Mouse (Mus musculus) heart, embryonic 12.5 days (tissue): ENCODE results near the gene Pptc7. TPM values are rescaled to one million over a fixed set of nuclear protein-coding genes. Genes with fewer than 3 reads are reported as not detected.
A peak's percentile ranks its signal among the peaks of the same experiment; 100 is the strongest.

ENCODE experiments used
- ATAC-seq: fragments of 200-750 bp; cut with Nextera tagmentation; 2 replicates; pipeline ENCODE4 v1.8.0; 2017; ENCODE audit warnings: moderate TSS enrichment, moderate library complexity; ENCODE audit not compliant: insufficient number of reproducible peaks, low FRiP score
- H3K27ac ChIP-seq: fragments of 300-500 bp; sonication (generic); 2 replicates; pipeline ENCODE4 v1.5.1; 2016; ENCODE audit warnings: mild to moderate bottlenecking, moderate library complexity; ENCODE audit not compliant: poor library complexity, severe bottlenecking
- H3K27me3 ChIP-seq: fragments of 300-500 bp; sonication (generic); replicated peaks from 2 replicates; pipeline ENCODE4 v1.6.1; 2016; ENCODE audit warnings: mild to moderate bottlenecking, moderate library complexity
- H3K36me3 ChIP-seq: fragments of 300-500 bp; sonication (generic); 2 replicates; pipeline ENCODE4 v1.6.1; 2016; ENCODE audit warnings: mild to moderate bottlenecking, moderate library complexity
- H3K4me1 ChIP-seq: fragments of 300-500 bp; sonication (generic); replicated peaks from 2 replicates; pipeline ENCODE4 v1.6.1; 2016; ENCODE audit warnings: mild to moderate bottlenecking
- H3K4me2 ChIP-seq: fragments of 300-500 bp; sonication (generic); 2 replicates; pipeline ENCODE4 v1.6.1; 2016; ENCODE audit warnings: mild to moderate bottlenecking, moderate library complexity
- H3K4me3 ChIP-seq: fragments of 300-500 bp; sonication (generic); 2 replicates; pipeline ENCODE4 v1.5.1; 2016; ENCODE audit warnings: mild to moderate bottlenecking
- H3K9ac ChIP-seq: fragments of 300-500 bp; sonication (generic); 2 replicates; pipeline ENCODE4 v1.6.1; 2016; ENCODE audit warnings: mild to moderate bottlenecking, moderate library complexity
- H3K9me3 ChIP-seq: fragments of 300-500 bp; sonication (generic); replicated peaks from 2 replicates; pipeline ENCODE4 v1.6.1; 2016; ENCODE audit warnings: mild to moderate bottlenecking, moderate library complexity
- WGBS: fragments of 180-500 bp; shearing (Covaris S2); methylation state at CpG from one replicate; pipeline ENCODE4 v1.1.7; 2016; 5-methylcytosine and 5-hydroxymethylcytosine counted together
- polyA plus RNA-seq: library from polyadenylated mRNA; unstranded; fragments of >200 nt; fragmentation: Nextera tagmentation; extraction: Ambion mirVana; gene quantifications from 2 replicates; pipeline ENCODE4 v1.2.1, GENCODE M21; 2016

Pptc7 gene
- polyA plus RNA-seq, 1 experiment from 2014 or later = 13.4 TPM

GRCm38 (mm10) chr5:122247529-122247928 is 36.6 kb upstream of the Pptc7 start:
- Histone ChIP-seq H3K36me3 (peaks cover 6% of the 10 kb centered on the region; the same call in 1 of the 2 replicates), H3K4me2 (no peak overlapping the region), H3K27me3 (no peaks in the 10 kb centered on the region), H3K9ac (no peak overlapping the region), H3K9me3 (no peaks in the 10 kb centered on the region), H3K4me1 (peaks cover 9% of the 10 kb centered on the region), H3K27ac (no peak overlapping the region), H3K4me3 (no peak overlapping the region)
- no peak for ATAC-seq
- 64% methylated on average over 11 of the region's 11 CpGs for WGBS

DNA sequence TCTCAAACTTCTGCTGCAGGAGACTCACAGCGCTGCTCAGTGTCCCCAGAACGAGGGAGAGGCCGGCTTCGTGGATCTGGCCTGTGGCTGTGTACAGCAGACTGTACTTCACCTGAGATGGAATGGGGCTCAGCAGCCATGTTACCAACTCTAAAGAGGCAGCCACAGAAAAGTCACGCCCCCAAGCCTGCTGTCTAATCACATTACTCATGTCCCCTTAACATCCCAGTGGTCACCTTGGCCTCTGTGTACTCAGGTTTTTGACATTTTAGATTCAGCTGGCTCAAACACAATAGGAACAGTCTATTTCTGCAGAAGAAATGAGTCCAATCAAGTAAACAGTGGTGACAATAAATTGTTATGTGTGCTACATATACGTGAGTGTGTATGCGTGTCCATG is 36.2 kb upstream of the Pptc7 start:
- ATAC-seq = no peak
- no peaks in the 10 kb centered on the region for H3K9me3 ChIP-seq
- H3K4me1 ChIP-seq = peaks cover 9% of the 10 kb centered on the region
- no peak overlapping the region for H3K4me3 ChIP-seq
- H3K27me3 ChIP-seq = no peaks in the 10 kb centered on the region
- 86% methylated on average over 7 of the region's 7 CpGs for WGBS
- H3K36me3 ChIP-seq = peaks cover 8% of the 10 kb centered on the region; the same call in 1 of the 2 replicates
- H3K4me2 ChIP-seq = no peak overlapping the region
- H3K9ac ChIP-seq = no peak overlapping the region
- H3K27ac ChIP-seq = no peak overlapping the region

GRCm38 (mm10) chr5:122249281-122249680 is 34.9 kb upstream of the Pptc7 start:
- H3K27ac ChIP-seq = no peak overlapping the region
- peaks cover 13% of the 10 kb centered on the region for H3K36me3 ChIP-seq
- no peak overlapping the region for H3K4me2 ChIP-seq
- H3K27me3 ChIP-seq = no peaks in the 10 kb centered on the region
- ATAC-seq = no peak
- H3K9me3 ChIP-seq = no peaks in the 10 kb centered on the region
- H3K9ac ChIP-seq = no peak overlapping the region
- WGBS = 80% methylated on average over 4 of the region's 4 CpGs
- no peak overlapping the region for H3K4me3 ChIP-seq
- peaks cover 9% of the 10 kb centered on the region for H3K4me1 ChIP-seq

GRCm38 (mm10) chr5:122251895-122252606 is 32.1 kb upstream of the Pptc7 start:
- no peak for ATAC-seq
- H3K4me1 ChIP-seq = peaks cover 9% of the 10 kb centered on the region
- no peak overlapping the region for H3K4me3 ChIP-seq
- no peak overlapping the region for H3K4me2 ChIP-seq
- H3K9ac ChIP-seq = no peak overlapping the region
- 95% methylated on average over 17 of the region's 17 CpGs for WGBS
- H3K36me3 ChIP-seq = peaks cover 41% of the 10 kb centered on the region
- H3K27me3 ChIP-seq = no peaks in the 10 kb centered on the region
- H3K9me3 ChIP-seq = no peaks in the 10 kb centered on the region
- no peak overlapping the region for H3K27ac ChIP-seq

DNA sequence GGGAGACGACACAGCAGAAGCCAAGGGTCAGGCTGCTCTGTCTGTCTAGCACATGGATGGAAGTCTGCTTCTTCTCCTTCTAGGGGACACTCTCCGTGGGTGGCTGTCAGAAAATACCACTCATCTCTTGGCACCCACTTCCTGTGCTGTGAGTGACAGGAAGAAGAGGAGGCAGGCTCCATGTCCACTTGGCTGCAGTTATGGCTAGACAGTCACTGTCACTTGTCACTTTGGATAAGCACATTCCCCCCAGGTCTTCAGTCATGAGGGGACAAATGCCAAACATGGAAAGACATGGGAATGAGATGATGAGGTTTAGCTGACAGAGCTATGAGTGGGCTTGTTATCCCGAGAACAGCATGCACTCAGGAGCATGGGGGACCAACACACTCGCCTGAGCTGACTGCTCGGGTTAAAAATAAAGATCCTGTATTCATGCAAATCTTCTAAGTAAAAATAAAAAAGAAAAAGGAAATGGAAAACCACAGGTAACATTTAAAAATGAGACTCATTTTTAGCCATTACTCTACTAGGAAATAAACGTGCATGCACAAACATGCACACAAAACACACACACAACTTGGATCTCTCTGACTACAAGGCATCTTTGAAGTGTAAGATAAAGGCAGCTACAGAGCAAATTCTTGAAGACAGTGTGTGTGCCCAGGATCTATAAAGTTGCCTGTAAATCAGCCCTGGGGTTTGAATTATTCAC is 26.0 kb upstream of the Pptc7 start:
- Histone ChIP-seq H3K9me3 (no peaks in the 10 kb centered on the region), H3K4me1 (no peaks in the 10 kb centered on the region), H3K36me3 (peaks cover 61% of the 10 kb centered on the region), H3K27ac (no peak overlapping the region), H3K4me3 (no peak overlapping the region), H3K4me2 (no peak overlapping the region), H3K9ac (no peak overlapping the region), H3K27me3 (no peaks in the 10 kb centered on the region)
- ATAC-seq = no peak
- WGBS = 50% methylated on average over 6 of the region's 6 CpGs

DNA sequence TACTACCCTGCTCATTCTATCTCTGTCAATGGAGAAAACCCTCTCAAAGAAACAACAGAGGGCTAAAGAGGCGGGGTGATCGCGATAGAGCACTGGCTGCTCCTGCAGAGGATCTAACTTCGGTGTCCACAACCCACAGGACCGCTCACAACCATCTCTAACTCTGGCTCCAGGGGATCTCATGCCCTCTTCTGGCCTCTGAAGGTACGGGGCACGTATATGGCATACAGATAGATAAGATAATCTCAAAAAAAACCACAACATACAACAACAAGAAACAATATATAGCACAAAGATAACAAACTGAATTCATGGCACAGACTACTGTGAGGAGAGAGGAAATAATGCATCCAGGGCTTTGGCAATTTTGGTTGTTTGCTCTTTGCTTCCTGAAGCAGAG is 22.1 kb upstream of the Pptc7 start:
- 52% methylated on average over 7 of the region's 7 CpGs for WGBS
- H3K9ac ChIP-seq = no peak overlapping the region; the same call in 1 of the 2 replicates
- ATAC-seq = no peak
- no peak overlapping the region for H3K4me2 ChIP-seq
- H3K4me1 ChIP-seq = peaks cover 5% of the 10 kb centered on the region
- no peak overlapping the region for H3K4me3 ChIP-seq
- peaks cover 29% of the 10 kb centered on the region for H3K36me3 ChIP-seq
- no peaks in the 10 kb centered on the region for H3K27me3 ChIP-seq
- no peak overlapping the region for H3K27ac ChIP-seq
- no peaks in the 10 kb centered on the region for H3K9me3 ChIP-seq

DNA sequence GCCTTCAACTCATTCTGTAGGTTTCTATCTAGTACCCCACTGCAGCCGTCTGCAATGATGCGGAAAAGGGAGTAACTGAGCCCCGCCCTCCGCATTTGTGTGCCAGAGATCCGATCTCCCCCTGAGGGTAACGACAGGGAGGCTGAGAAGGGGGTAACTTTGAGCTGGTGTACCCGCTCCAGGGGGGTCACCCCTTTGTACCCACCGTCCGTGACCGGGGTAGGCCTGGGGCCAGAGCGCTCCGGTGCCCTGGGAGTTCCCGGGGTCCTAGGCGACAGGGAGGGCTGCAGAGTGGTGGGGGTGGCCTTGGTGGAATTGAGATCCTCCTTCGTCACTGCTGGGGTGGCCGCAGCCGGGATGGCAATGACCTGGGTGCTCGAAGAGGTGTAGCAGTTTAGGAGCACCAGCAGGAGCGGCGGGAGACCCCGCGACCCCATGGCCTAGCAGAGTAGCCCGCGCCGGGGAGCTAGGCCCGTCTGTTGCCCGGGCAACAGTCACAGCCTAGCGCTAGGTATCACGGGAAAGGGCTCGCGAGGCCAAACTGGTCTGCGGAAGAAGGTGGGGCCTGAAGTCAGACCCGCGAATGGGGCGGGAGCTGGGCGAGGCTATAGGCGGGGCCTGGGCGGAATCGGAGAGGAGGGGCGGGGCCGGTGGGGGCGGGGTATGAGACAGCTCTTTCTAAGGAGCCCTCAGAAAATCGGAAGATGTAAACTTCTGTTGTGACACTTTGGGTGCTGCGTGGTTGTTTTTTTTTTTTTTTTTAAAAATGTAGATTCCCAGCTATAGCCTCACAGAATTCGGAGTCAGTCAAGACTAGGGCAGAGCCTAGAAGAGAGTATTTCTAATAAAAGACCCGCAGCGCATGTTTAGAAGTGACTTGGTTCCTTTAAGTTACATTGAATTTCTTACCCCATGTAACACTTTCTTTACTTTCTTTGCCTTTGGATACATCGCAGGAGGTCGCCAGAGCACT is 19.9 kb upstream of the Pptc7 start, which contains the start of gene Tctn1:
Gene Tctn1 (minus strand): TSS at position 528 of the 973 bp plus-strand sequence.
- H3K27ac ChIP-seq = no peak within 1 kb of the TSS

GRCm38 (mm10) chr5:122265187-122265586 is 19.0 kb upstream of the Pptc7 start:
- no peak overlapping the region for H3K27ac ChIP-seq
- peaks cover 12% of the 10 kb centered on the region for H3K4me1 ChIP-seq
- no peak for ATAC-seq
- H3K9me3 ChIP-seq = no peaks in the 10 kb centered on the region
- 67% methylated on average over 3 of the region's 3 CpGs for WGBS
- H3K4me3 ChIP-seq = no peak overlapping the region
- H3K4me2 ChIP-seq = peak overlapping the region; percentile 75; the same call in 1 of the 2 replicates
- peaks cover 8% of the 10 kb centered on the region; the same call in 1 of the 2 replicates for H3K36me3 ChIP-seq
- no peaks in the 10 kb centered on the region for H3K27me3 ChIP-seq
- H3K9ac ChIP-seq = no peak overlapping the region

More for the DNA sequence above, 19.9 kb upstream of the Pptc7 start, which contains the start of gene Tctn1:
- peak within 1 kb of the TSS; percentile 75 for H3K9ac ChIP-seq
- H3K9me3 ChIP-seq = no peaks in the 10 kb centered on the region
- peak within 1 kb of the TSS; percentile 65 for H3K4me3 ChIP-seq
- WGBS = 2% methylated on average over 49 of the region's 49 CpGs
- ATAC-seq = peak; percentile 100
- no peaks in the 10 kb centered on the region for H3K27me3 ChIP-seq
- H3K4me1 ChIP-seq = peaks cover 10% of the 10 kb centered on the region
- H3K4me2 ChIP-seq = peak within 1 kb of the TSS; percentile 75
- peaks cover 12% of the 10 kb centered on the region; the same call in 1 of the 2 replicates for H3K36me3 ChIP-seq

DNA sequence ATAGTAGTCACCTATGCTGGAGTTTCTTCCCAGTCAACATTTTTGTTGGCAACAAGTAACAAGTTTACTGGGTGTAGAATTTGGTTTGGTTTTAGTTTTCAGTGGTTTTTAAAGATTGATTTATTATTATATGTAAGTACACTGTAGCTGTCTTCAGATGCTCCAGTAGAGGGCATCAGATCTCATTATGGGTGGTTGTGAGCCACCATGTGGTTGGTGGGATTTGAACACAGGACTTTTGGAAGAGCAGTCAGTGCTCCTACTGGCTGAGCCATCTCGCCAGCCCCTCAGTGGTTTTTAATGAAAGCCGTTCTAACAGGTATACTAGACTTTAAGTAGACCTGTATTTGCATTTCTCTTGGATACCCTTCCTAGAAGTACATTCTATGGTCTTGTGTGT is 18.2 kb upstream of the Pptc7 start:
- Histone ChIP-seq H3K9ac (no peak overlapping the region), H3K27ac (no peak overlapping the region), H3K27me3 (no peaks in the 10 kb centered on the region), H3K36me3 (0 out of 2 replicates have a peak, but pooled peaks cover 2% of the 10 kb centered on the region), H3K4me3 (no peak overlapping the region), H3K4me1 (peaks cover 12% of the 10 kb centered on the region), H3K9me3 (no peaks in the 10 kb centered on the region), H3K4me2 (no peak overlapping the region)
- WGBS = 90% methylated on average over 2 of the region's 2 CpGs
- ATAC-seq = no peak

DNA sequence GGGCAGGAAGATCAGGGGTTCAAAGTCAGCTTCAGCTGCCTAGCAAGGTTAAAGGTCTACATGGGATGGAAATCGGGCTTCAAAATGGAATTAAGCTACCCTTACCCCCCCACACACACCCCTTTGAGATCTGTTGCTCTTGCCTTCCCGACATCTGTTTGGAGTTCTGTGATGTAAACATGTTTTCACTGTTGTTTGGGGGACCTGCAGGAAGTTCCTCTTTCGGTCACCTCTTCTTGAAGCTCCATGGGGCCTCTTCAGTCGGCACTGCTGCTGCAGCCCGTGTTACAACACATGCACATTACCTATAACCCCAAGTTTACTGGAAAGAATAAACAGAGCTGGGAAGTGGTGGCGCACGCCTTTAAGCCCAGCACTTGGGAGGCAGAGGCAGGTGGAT is 17.0 kb upstream of the Pptc7 start:
- Histone ChIP-seq H3K4me1 (peaks cover 12% of the 10 kb centered on the region), H3K27ac (no peak overlapping the region), H3K9ac (no peak overlapping the region), H3K36me3 (no peaks in the 10 kb centered on the region), H3K9me3 (no peaks in the 10 kb centered on the region), H3K4me2 (no peak overlapping the region), H3K4me3 (no peak overlapping the region), H3K27me3 (no peaks in the 10 kb centered on the region)
- 73% methylated on average over 7 of the region's 7 CpGs for WGBS
- ATAC-seq = no peak
